Mouse (Mus musculus): Measurements from ENCODE around the gene Ubc. TPM values are rescaled to one million over a fixed set of nuclear protein-coding genes. Genes with fewer than 3 reads are reported as not detected.

Ubc gene
- polyA plus RNA-seq, 1 experiment = 21.2 TPM

DNA sequence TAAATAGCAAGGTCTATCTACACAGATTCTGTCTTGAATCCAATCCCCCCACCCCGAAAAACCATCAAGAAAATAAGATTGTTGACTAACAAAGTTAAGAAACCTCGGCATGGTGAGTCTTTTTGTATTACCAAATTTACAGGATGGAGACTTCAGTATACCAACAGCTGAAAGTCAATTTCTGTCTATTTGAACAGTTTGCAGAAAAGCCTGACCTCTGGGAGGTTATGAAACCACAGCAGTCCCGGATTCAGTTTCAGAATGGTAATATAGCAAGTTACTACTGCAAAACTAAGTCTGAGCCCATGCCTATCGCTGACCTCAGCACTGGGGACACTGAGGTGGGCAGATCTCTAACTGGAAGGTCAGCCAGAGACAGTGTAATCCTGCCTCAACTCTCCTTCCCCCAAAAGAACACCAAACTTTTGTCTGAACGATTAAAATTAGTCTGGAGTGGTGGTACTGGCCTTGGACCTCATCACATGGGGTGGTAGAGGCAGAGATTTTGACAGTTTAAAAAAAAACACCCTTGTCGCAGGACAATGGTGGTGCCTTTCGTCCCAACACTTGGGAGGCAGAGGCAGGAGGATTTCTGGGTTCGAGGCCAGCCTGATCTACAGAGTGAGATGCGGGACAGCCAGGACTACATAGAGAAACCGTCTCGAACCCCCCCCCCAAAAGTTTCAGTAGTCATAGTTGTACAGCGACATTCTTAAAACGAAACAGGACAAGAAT, 1.5 kb downstream of the Ubc start:
- no peak for TF ChIP-seq GATA1 (IDR thresholded peaks at IDR 0.05; ENCODE audit: low read length)

DNA sequence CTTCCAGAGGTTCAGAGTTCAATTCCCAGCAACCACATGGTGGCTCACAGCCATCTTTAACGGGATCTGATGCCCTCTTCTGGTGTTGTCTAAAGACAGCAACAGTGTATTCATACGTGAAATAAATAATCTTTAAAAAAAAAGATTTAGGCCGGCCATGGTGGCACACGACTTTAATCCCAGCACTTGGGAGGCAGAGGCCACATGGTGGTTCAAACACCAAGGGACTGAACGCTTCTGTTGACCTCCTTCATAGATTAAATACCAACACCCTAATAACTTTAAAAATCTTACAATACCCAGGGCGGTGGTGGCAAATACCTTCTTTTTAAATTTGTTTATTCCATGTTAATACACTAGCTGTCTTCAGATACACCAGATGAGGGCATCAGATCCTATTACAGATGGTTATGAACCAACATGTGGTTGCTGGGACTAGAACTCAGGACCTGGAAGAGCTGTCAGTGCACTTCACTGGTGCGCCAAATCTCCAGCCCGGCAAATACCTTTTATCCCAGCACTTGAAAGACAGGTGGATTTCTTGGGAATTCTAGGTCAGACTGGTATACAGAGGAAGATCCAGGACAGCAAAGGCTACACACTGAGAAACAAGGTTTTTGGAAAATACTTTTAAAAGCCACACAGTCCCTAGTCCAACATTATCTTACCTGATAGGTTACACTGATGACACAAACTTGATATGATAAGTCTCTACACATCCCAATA, 4.6 kb downstream of the Ubc start:
- no peak for TF ChIP-seq GATA1 (IDR thresholded peaks at IDR 0.05; ENCODE audit: low read length)

DNA sequence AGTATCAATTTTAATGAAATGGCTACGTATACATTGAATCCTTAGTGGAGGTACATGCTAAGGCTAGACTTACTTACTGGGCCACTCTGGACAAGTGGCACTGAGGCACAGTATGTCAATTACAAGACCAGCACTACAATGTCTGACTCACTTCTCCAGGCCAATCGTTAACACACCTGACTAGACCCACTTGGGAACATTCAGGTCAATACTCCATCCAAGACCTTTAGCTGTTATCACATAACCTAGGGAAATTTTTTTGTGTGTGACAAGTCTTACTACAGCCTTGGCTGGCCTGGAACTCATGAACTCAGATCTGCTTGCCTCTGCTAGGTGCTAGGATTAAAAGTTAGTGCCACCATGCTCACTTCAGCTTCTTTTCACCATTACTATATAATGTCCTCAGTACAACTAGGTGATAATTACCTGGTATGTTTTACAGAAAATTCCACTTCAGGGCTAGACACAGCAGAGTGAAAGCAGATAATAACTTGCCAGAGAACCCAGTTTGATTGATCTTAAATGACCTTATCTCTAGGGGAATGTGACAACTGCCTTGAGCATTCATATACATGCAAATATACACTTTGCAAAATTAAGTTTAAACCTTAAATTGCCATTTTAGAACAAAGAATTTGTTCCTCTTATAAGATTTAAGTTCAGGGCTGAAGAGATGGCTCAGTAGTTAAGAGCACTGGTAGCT, 5.3 kb downstream of the Ubc start:
- TF ChIP-seq GATA1 (IDR thresholded peaks at IDR 0.05; ENCODE audit: low read length) = no peak

DNA sequence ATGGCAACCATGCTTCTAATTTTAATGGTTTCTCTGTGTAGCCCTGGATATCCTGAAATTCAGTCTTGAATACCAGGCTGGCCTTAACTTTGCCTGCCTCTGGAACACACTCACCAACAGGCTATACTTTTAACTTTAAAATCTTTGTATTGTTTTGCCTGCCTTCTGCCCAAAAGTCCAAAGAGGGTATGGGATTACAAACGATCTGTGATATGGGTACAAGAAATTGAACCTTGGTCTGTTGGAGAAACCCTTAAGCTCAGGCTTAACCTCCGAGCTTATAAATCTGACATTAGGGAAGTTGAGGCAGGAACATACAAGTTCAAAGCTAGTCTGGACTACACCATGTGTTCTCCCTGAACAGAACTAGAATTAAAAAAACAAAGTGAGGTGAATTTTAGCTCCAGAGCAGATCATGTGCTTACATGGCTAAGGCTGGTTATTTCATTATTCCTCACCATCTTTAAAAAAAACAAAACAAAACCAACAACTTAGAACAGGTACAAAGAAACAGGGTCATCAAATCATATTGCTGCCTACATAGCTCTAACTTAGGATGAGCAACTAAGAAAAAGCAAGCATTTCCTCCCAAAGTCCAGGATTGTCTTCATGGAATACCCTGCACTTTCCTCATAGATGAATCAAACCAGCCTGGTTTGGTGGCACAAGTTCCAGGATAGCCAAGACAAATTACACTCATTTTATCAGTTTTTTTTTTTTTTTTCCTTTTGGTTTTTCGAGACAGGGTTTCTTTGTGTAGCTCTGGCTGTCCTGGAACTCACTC, 6.2 kb downstream of the Ubc start:
- TF ChIP-seq GATA1 (IDR thresholded peaks at IDR 0.05; ENCODE audit: low read length) = no peak

DNA sequence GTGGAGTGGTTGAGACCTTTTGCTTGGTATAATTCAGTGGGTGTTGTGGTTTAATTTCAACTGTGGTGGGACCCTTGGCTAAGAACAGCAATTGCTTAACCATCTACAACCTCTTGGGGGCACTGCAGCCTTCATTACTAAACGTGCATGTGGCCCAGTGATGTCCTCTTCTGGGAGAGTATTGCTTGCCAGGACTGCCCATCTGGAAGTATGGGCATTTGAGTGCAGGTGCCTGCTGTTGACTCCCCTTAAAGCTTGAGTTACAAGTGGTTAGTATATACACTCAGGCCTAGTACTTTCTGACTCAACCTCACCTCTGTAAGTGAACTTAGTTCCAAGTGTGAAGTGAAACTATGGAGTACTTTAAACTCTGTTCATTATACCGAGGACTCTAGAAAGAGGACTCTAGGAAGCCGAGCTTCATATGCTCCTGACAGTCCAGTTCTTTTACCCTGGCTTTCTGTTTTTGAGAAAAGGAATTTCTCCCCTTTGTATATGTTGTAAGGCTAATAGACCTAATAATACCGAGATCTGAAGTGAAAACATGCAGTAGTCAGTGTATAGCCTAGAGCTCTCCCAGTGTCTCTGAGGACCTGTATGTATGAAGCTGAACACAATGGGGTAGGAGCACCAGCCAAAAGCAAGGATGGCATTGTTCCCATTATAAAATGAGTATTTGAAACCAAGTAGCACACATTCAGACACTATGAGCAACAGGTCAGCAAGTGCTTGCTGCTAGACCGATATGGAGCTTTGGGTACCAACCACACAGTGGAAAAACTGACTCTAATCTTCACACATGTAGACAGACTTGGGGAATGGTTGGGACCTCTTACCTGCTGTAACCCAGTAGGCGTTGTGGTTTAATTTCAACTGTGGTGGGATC, 7.1 kb downstream of the Ubc start:
- TF ChIP-seq GATA1 (IDR thresholded peaks at IDR 0.05; ENCODE audit: low read length) = no peak

DNA sequence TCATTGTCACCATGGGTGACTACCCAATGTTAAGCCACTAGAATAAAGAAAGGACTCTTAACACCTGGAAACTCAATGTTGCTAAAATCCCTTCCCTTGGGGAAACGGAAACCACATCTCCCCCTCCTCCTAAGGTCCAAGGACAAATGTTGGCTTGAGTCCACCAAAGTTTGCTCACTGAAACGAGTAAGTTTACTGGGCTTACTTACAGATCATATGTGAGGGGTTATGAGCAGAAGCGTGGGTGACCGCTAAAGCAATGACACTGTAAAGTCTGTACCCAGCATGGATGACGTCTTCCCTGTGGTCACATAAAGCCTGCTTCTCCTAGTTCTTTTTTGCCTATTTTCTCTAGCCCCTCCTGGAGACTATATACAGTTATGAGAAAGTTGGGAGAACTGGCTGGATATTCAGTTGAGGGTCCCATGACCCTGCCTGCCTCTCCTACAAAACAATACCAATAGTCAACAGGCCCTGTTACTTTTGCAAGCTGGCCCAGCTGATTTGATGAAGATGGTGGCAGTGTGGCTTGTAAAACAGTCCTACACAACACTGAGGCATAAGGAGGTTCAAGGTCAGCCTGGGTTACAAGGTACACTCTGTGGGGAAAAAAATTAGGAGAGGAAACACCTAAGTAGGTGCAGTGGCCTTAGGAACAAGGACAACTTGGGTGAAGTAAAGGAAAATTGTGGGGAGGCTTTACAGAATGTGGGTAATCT, 7.9 kb downstream of the Ubc start:
- TF ChIP-seq GATA1 (IDR thresholded peaks at IDR 0.05; ENCODE audit: low read length) = no peak

DNA sequence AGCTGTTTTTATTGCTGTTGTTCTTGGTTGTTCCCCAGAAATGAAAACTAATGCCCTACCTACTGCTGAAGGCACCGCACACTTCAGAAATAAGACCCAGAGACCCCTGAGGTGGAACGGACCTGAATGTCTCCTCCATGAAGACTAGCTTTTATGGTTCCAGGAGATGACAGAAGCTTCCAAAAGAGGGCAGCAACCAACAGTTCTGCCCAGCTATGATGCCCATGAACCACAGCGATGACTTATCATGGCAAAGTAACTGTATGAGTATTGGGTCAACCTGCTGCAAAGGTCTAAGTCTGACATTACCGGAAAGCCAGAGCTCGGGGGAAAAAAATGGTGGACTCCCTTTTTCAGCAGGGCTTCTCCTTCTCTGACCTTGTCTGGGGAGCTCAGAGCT, 11.1 kb downstream of the Ubc start:
- no peak for TF ChIP-seq GATA1 (IDR thresholded peaks at IDR 0.05; ENCODE audit: low read length)

DNA sequence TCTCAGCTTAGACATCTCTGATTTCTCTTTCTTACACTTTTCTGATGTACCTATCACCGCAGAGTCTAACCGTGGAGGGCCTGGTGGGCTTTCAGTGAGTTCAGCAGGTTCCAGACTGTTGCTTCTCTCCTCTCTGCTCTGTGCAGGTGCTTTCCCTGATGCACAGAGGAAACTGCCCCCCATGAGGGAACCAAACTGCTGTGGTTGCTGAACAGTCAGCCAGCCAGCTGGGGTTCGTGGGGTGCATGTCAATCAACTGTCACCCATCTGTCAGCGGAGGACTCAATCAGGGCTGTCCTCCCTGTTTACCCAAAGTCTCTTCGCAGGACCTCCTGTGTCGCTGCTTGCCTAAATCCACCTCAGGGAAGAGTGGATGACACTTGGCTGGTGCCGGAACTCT, 12.8 kb downstream of the Ubc start:
- TF ChIP-seq GATA1 (IDR thresholded peaks at IDR 0.05; ENCODE audit: low read length) = no peak

DNA sequence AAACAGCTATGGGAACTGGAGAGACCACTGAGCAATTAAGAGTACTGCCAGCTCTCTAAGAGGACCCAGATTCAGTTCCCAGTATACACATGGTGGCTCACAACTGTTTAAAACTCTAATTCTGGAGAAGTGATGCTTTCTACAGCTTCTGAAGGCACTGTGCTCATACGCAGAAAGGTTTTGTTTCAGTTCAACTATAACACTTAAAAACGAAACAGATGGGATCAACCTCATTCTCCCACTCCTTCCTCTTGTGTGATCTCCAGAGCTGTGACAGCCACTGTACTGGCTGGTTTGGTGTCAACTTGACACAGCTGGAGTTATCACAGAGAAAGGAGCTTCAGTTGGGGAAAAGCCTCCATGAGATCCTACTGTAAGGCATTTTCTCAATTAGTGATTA, 14.1 kb downstream of the Ubc start:
- no peak for TF ChIP-seq GATA1 (IDR thresholded peaks at IDR 0.05; ENCODE audit: low read length)

DNA sequence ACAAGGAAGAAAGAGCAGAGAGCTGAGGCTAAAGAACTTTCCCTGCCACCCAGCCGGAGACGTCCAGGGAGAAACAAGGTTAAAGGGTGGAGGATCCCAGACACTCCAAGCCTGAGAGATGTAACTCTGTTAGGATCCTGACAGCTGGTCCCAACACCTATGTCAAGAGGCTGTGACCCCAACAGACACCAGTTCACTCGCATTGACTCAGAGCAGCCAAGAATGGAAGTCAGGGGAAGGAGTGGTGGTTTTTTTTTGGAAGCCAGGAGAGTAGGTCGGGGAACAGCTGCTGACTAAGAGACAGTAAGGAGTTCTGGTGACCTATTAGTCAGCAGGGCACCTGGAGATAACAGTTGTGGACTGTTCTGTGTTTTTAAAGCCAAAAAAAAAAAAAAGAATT, 18.0 kb downstream of the Ubc start:
- no peak for TF ChIP-seq GATA1 (IDR thresholded peaks at IDR 0.05; ENCODE audit: low read length)

DNA sequence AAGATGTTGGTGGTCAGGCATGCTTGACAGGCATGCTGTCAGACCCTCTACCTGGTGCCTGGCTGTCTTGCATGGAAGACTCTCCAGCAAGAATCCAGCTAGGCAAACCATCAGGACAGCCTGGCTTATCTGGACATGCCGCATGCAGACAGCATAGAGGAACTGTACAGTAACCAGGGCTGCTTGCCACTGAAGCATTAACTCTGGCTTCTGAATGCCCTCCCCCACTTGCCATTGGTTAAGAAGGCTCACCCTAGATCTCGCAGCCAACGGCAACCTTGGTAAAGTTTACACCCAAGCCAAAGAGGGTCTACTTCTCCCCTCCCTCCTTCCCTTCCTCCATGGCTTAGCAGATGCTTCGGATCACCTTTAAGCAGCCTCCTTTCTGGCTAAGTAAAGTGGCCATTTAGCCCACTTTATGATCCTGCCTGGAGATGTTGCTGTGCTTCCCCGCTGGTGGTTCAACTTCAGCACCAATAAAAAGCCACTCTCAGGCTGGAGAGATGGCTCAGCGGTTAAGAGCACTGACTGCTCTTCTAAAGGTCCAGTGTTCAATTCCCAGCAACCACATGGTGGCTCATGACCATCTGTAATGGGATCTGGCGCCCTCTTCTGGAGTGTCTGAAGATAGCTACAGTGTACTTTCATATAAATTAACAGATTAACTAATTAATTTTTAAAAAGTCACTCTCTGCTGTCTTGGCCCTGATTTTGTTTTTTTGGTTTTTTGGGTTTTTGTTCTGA, 18.9 kb downstream of the Ubc start:
- no peak for TF ChIP-seq GATA1 (IDR thresholded peaks at IDR 0.05; ENCODE audit: low read length)

DNA sequence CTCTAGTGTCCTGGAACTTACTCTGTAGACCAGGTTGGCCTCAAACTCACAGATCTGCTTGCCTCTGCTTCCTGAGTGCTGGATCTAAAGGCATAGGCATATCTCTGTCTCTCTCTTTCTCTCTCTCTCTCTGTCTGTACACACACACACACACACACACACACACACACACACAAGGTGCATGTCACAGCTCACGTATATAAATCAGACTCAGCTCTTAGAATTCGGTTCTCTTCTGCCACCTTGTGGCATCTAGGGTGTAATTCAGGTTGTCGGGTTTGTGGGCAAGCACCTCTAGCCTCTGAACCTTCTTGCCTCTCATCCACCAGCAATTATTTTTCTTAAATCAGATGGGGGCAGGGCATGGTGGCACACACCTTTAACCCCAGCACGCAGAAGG, 21.4 kb downstream of the Ubc start:
- TF ChIP-seq GATA1 (IDR thresholded peaks at IDR 0.05; ENCODE audit: low read length) = no peak

DNA sequence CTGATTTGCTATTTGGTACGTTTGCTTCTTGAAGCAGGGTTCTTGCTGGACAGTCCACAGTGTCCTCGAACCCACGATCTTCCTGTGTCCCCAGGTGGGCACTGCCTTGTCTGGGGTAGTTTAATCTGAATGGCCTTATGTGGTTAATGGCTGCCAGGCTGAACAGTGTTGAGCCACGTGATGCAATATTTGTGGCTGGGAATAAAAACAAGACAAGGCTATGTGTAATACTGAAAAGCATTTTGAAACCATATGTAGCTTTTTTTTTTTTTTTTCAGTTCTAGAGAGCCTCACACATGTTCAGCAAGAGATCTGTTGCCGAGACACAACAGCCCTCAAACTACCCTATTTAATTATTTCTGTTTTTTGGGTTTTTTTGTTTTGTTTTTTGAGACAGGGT, 21.8 kb downstream of the Ubc start:
- TF ChIP-seq GATA1 (IDR thresholded peaks at IDR 0.05; ENCODE audit: low read length) = no peak

Data from G1E-ER4 (cell line).